Mouse (Mus musculus): ENCODE measurements around the gene Tubb3. TPM values are rescaled to one million over a fixed set of nuclear protein-coding genes. Genes with fewer than 3 reads are reported as not detected.

Tubb3 gene
- total and polyA plus RNA-seq, 3 experiments: 1.8 to 3.1 (median 2.2) TPM

- in situ Hi-C loops (cut with MboI; ENCODE audit: low pct_ligation_motif_present, low pct_unique_long_range_greater_than_20kb, low sequenced_read_pairs) (no loop called here), dilution Hi-C loops (cut with MboI; ENCODE audit: extremely low pct_ligation_motif_present, extremely low pct_unique_long_range_greater_than_20kb, low sequenced_read_pairs) (no loop called here)
- H3K4me3 ChIP-seq (replicated peaks in 1 of 3; ENCODE audit: low read depth in 2 of 3, low read length in 2 of 3, poor library complexity in 1 of 3): no peak overlapping the region
- no peak overlapping the region for H3K9ac ChIP-seq (ENCODE audit: insufficient read depth, low read depth)
- no peaks in the 10 kb centered on the region for H3K27me3 ChIP-seq (replicated peaks)
- peaks cover 50% of the 10 kb centered on the region for H3K79me2 ChIP-seq (replicated peaks; ENCODE audit: control insufficient read depth, extremely low read depth, insufficient read depth, poor library complexity, severe bottlenecking)
- DNase-seq (ENCODE audit: extremely low read depth): no peak
- TF ChIP-seq HCFC1 (IDR thresholded peaks at IDR 0.05; ENCODE audit: low read depth, low read length): no peak
- TF ChIP-seq E2F4 (IDR thresholded peaks at IDR 0.05; ENCODE audit: insufficient replicate concordance, low read depth, low read length): no peak
- TF ChIP-seq ZMIZ1 (IDR thresholded peaks at IDR 0.05; ENCODE audit: low read depth, low read length): no peak
- no peak for TF ChIP-seq ELF1 (IDR thresholded peaks at IDR 0.05; ENCODE audit: low read depth, low read length)
- TF ChIP-seq USF1 (IDR thresholded peaks at IDR 0.05; ENCODE audit: low read depth, low read length): no peak
- no peak for TF ChIP-seq TCF12 (IDR thresholded peaks at IDR 0.05; ENCODE audit: low read depth, low read length)
- TF ChIP-seq CHD1 (IDR thresholded peaks at IDR 0.05; ENCODE audit: low read depth, low read length): no peak
- no peak for TF ChIP-seq NRF1 (IDR thresholded peaks at IDR 0.05; ENCODE audit: low read depth, low read length)
- no peak for TF ChIP-seq MXI1 (IDR thresholded peaks at IDR 0.05; ENCODE audit: low read depth, low read length)
- no peak for TF ChIP-seq MAX (IDR thresholded peaks at IDR 0.05; ENCODE audit: low read length)
- no peak for TF ChIP-seq IRF4 (IDR thresholded peaks at IDR 0.05; ENCODE audit: low read depth, low read length)
- no peak for TF ChIP-seq TBP (conservative IDR thresholded peaks at IDR 0.05; ENCODE audit: low read depth, low read length)
- no peak for TF ChIP-seq GABPA (IDR thresholded peaks at IDR 0.05; ENCODE audit: insufficient replicate concordance, low read depth, low read length)
- TF ChIP-seq ZKSCAN1 (IDR thresholded peaks at IDR 0.05; ENCODE audit: borderline replicate concordance, low read depth, low read length): no peak
- no peak for TF ChIP-seq JUN (IDR thresholded peaks at IDR 0.05; ENCODE audit: insufficient read depth, low read depth, low read length)
- no peak for TF ChIP-seq CTCF (conservative IDR thresholded peaks at IDR 0.05 in 1 of 2, IDR thresholded peaks at IDR 0.05 in 1 of 2; ENCODE audit: low read depth in 2 of 2, low read length in 2 of 2)
- no peak overlapping the region for H3K4me2 ChIP-seq (ENCODE audit: insufficient read depth, low read depth, poor library complexity, severe bottlenecking)
- peaks cover 30 to 46% of the 10 kb centered on the region in 2 experiments for H3K36me3 ChIP-seq (replicated peaks in 1 of 2; ENCODE audit: control insufficient read depth in 1 of 2, insufficient read depth in 1 of 2, low read length in 1 of 2)
- H3K9me3 ChIP-seq (replicated peaks; ENCODE audit: low read length): no peaks in the 10 kb centered on the region
- no peak overlapping the region for H3K27ac ChIP-seq (ENCODE audit: insufficient read depth, low read depth)
- peaks cover 7 to 30% of the 10 kb centered on the region in 2 experiments; a peak in 3 of 4 replicates for H3K4me1 ChIP-seq (ENCODE audit: control insufficient read depth in 1 of 2, insufficient read depth in 2 of 2)
Observed at GRCm38 (mm10) chr8:123376106-123376505, 35.1 kb upstream of the Tubb3 start.

GRCm38 (mm10) chr8:123381711-123382110, 29.5 kb upstream of the Tubb3 start:
- in situ Hi-C loops (cut with MboI; ENCODE audit: low pct_ligation_motif_present, low pct_unique_long_range_greater_than_20kb, low sequenced_read_pairs) (no loop called here), dilution Hi-C loops (cut with MboI; ENCODE audit: extremely low pct_ligation_motif_present, extremely low pct_unique_long_range_greater_than_20kb, low sequenced_read_pairs) (no loop called here)
- Histone ChIP-seq H3K4me2 (ENCODE audit: insufficient read depth, low read depth, poor library complexity, severe bottlenecking) (no peak overlapping the region), H3K4me1 (ENCODE audit: control insufficient read depth in 1 of 2, insufficient read depth in 2 of 2) (no peaks in the 10 kb centered on the region), H3K9ac (ENCODE audit: insufficient read depth, low read depth) (no peak overlapping the region), H3K27ac (ENCODE audit: insufficient read depth, low read depth) (no peak overlapping the region), H3K27me3 (replicated peaks) (no peaks in the 10 kb centered on the region), H3K79me2 (replicated peaks; ENCODE audit: control insufficient read depth, extremely low read depth, insufficient read depth, poor library complexity, severe bottlenecking) (peaks cover 26% of the 10 kb centered on the region), H3K9me3 (replicated peaks; ENCODE audit: low read length) (no peaks in the 10 kb centered on the region), H3K36me3 (replicated peaks in 1 of 2; ENCODE audit: control insufficient read depth in 1 of 2, insufficient read depth in 1 of 2, low read length in 1 of 2) (peaks cover 64 to 83% of the 10 kb centered on the region in 2 experiments), H3K4me3 (replicated peaks in 1 of 3; ENCODE audit: low read depth in 2 of 3, low read length in 2 of 3, poor library complexity in 1 of 3) (no peak overlapping the region)
- no peak for TF ChIP-seq IRF4 (IDR thresholded peaks at IDR 0.05; ENCODE audit: low read depth, low read length)
- TF ChIP-seq MAFK (IDR thresholded peaks at IDR 0.05; ENCODE audit: insufficient replicate concordance, low read length): no peak
- TF ChIP-seq MEF2A (IDR thresholded peaks at IDR 0.05; ENCODE audit: borderline replicate concordance, low read depth, low read length): no peak
- no peak for TF ChIP-seq CHD2 (IDR thresholded peaks at IDR 0.05; ENCODE audit: low read length)
- TF ChIP-seq NELFE (IDR thresholded peaks at IDR 0.05; ENCODE audit: low read depth, low read length): no peak
- TF ChIP-seq USF2 (conservative IDR thresholded peaks at IDR 0.05; ENCODE audit: low read depth, low read length): no peak
- no peak for TF ChIP-seq TBP (conservative IDR thresholded peaks at IDR 0.05; ENCODE audit: low read depth, low read length)
- TF ChIP-seq CHD1 (IDR thresholded peaks at IDR 0.05; ENCODE audit: low read depth, low read length): no peak
- TF ChIP-seq MAX (IDR thresholded peaks at IDR 0.05; ENCODE audit: low read length): no peak
- no peak for TF ChIP-seq UBTF (IDR thresholded peaks at IDR 0.05; ENCODE audit: low read depth, low read length)
- no peak for TF ChIP-seq BHLHE40 (IDR thresholded peaks at IDR 0.05; ENCODE audit: low read depth, low read length)
- TF ChIP-seq MXI1 (IDR thresholded peaks at IDR 0.05; ENCODE audit: low read depth, low read length): no peak
- TF ChIP-seq SMC3 (IDR thresholded peaks at IDR 0.05; ENCODE audit: low read depth, low read length): no peak
- no peak for TF ChIP-seq JUND (conservative IDR thresholded peaks at IDR 0.05; ENCODE audit: low read depth, low read length)
- no peak for TF ChIP-seq HCFC1 (IDR thresholded peaks at IDR 0.05; ENCODE audit: low read depth, low read length)
- no peak for TF ChIP-seq KAT2A (IDR thresholded peaks at IDR 0.05; ENCODE audit: insufficient replicate concordance, low read length)
- no peak for DNase-seq (ENCODE audit: extremely low read depth)
